Mouse (Mus musculus) CD4-positive, CD25-positive, alpha-beta regulatory T cell, adult 2 months (primary cell): ENCODE data around the gene Rab9.

ENCODE experiments used
- DNase-seq: peaks from one replicate; pipeline ENCODE4 v3.0.0-alpha.2; 2012; ENCODE audit warnings: low read depth, low spot score

Gene Rab9

DNA sequence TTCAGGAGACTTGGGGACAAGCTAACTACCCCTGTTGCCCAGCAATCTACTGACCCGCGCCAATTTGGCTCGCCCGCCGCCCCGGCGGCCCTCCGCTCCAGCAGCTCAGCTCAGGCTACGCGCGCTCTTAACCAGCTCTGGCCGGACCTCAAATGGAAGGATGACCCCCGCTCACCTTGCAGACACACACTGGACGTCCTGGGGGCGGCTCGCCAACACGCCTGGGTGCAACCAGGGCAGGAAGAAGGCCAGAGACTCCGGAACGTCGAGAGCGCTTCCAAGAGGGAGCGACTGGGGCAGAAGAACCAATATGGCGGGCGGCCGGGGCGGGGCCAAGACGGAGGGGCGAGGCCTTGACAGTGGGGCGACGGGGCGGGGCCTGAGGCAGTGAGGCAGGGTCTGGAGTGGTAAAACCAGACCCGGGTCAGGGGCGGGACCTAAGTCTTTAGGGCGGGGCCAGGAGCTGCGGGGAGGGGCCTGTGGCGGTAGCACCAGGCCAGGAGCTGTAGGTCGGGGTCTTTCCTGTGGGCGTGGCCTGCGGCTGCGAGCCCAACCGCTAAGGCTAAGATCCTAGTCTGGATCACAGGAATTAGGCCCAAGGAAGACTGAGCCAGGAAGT lies at the start of gene Rab9:
TSS of gene Rab9 (minus strand) at position 503 of the 619 bp plus-strand sequence.
- peak; percentile 93 for DNase-seq

DNA sequence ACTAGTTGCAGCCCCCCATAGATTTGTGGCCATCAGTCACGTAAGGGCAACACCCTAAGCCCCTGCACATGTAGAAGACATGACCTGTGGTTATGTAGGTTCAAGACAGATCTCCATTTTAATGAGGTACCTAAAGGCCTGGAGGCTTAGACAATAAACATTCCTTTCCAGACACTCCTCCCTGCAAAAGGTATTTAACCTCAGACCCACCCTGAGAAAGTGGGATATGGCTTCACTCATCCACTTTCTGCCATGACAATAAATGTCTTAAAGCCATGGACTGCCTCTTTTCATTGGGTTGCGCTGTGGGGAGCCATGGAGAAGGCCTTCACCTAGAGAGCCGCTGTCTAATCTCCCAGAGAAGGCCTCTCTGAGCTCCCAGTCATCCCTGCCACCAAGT lies 48.5 kb upstream of the Rab9 start:
- no peak for DNase-seq

DNA sequence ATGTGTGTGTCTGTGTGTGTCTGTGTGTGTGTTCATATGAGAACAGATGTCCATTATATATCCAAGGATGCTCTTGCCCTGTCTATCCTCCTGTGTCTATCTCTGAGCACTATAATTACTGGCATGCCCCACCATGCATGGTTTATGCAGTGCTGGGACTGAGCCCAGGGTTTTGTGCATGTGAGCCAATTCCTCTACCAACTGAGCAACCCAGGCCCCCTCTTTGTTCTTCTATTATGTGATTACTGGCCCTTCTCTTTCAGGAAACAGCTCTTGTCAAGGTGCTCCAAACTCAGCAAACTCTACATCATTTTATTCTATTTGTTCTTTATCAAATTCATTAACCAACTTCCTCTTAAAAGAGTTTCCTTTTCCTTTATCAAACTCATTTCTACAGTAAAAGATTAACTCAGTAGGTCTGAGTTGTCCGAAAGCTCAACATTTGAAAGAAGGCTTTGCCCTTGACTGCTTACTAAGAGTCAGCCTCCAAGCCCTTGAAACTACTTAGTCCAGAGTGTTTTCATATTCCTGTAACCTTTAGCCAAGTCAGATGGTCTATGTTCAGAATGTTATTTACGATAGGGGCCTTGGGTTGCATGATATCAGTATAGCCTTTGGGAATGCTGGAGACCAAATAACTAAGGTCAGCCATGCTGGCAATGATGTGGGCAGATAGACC lies 46.1 kb upstream of the Rab9 start:
- DNase-seq = no peak

DNA sequence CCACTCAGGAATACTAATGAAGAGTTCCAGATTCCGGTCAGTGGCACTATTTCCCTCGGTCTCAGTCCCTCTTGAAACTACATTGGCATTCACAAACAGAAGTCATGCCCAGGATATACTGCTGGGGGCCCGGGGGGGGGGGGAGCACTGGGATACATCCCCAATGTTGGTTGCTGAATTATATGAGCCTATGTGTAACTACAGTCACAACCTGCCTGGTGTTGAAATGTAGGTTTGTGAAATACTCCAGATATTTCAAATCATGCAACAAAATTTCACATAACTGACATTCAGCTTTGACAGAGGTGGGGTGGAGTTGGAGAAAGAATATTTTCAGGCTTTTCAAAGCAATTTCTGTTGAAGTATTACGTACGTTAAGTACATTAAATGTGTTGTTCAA lies 41.1 kb upstream of the Rab9 start:
- DNase-seq = no peak

DNA sequence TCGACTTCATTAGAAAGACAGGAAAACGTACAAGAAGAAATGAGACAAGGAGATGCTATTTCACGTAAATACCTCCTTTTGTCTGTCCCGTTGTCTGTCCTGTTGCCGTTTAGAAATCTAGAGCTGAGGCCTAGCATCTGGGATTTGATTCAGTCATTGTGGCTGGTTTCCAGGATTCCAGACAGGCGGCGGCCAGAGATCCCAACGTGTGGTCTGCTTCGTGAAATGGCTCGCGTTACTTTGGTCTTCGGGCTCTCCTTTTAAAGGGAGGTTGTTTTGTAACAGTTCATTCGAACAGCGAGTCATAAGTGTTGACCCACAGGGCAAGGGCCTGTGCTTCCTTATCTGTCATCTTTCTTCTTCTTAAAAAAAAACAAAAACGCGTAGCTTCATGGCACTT lies 38.7 kb upstream of the Rab9 start, which contains the start of gene Tceanc:
TSS of gene Tceanc (minus strand) at position 223 of the 400 bp plus-strand sequence.
- no peak for DNase-seq

DNA sequence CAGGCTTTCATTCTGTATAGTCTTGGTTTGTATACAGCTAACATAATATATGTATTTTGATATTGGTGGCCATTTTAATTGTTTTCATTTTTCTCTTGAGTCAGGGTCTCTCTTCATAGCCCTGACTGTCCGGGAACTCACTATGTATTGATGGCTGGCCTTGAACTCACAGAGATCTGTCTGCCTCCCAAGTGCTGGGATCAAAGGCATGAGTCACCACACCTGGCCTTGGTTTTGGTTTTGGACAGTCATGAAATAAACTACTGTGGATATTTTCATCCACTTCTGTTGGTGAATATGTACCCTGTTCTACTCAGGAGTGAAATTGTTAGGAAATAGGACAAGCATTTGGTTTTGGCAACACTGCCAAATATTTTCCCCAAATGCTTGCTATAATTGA lies 37.0 kb upstream of the Rab9 start:
- DNase-seq = no peak

DNA sequence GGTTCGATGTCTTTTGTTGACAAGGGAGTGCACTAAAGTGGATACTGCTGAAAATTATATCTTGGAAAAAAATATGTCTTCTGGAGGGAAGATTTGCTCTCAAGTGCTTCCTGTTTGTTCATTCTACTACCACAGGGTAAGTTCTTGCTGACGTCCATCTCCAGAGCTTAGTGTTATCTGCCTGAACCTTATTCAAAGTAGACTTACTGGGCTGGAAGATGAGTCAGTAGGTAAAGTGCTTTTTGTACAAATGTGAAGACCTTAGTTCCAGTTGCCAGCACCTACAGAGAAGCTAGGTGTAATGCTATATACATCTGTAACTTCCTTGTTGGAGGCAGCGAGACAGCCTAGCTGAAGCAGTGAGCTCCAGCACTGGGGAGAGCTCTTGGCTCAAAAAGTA lies 36.3 kb upstream of the Rab9 start:
- DNase-seq = no peak

DNA sequence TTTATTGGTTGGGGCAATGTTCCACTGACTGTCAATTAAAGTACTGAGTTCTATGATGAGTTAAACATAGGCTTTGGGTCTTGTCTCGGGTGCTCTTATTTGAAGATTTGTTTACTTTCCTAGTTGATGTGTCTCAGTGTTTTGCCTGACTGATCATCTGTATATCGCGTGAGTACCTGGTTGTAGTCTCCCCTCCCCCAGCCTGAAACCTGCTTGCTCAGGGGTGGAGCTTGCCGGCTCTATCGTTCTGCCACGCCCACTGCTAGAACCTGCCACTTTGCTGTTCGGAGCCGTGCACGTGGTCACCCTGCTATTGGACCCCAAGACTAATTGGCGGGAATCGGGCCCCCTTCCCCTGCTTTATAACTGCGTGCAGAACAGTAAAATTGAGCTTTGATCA lies 34.4 kb upstream of the Rab9 start:
- DNase-seq = peak; percentile 58

DNA sequence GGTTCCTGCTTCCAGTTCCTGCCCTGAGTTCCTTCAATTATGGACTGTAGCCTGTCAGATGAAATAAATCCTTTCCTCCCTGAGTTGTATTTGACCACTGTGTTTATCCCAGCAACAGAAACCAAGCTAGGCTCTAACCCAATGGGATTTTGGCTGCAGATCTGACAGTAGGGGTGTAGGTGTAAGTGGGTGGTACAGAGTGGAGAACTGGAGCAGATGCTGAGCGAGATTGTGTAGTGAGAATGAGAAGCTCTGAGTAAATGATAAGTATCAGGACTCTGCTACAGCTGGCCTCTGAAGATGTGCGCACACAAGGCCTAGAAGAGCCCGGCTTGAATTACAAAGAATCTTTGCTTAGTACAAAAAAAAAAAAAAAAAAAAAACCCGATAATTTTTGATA lies 32.4 kb upstream of the Rab9 start:
- DNase-seq = no peak

DNA sequence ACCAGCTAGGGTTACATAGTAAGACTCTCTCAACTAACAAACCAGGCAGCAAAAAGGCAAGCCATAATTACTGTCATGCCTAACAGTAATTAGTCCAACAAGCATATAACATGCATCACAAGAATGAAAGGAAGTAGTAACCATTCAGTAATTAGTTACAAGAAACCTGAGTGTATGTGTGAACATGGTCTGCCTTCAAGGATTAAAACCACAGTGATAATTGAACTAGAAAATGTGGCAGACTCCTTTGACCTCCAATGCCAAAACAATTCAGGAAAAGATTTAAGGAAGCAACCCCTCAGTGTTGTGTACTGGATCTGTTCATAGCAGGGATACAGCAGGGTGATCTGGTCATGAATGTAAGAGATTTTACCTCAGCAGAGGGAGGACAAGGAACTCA lies 31.4 kb upstream of the Rab9 start:
- DNase-seq = no peak

DNA sequence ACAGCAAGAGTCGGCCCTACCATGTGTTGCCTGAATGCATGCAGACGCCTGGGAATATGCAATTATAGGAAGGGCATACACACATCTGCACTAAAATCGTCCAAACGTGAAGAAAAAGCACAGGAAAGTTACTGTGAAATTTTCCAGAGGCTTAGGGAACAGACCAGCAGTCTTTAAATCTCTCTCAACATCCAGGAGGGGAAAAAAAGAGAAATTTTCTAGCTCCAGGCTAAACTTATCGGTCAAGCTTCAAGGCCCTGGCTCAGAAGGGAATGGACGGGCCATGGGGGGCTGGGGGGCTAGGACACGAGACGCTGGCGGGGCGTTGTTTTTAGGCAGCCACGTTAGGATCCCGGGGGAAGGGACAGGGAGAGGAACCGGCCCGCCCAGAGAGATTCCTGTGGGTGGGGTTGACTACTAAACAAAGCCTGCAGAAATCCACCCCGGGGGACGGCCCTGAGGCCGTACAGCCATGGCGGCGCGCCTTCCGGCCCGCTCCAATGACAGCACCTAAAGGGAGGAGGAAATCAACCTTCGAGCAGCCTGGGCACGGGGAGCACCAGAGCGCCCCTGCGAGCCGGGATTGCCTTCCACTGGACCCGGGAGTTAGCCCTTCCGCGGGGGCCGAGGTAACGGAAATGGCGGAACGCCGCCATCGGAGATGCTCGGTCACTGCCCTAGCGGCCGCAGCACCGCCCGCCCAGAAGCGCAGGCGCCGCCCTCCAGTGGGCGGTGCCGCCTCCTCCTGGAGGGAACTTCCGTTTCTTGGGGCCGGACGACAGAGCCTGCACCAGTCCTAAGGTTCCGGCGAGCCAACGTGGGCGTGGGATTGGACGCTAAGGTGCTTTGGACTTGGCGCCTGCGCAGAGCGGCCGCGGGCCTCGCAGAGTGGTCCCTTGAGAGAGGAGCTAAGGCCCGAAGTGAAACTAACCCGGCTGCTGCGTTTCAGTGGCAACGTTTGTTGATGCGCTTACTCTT lies 30.4 kb upstream of the Rab9 start:
- DNase-seq = peak; percentile 95

DNA sequence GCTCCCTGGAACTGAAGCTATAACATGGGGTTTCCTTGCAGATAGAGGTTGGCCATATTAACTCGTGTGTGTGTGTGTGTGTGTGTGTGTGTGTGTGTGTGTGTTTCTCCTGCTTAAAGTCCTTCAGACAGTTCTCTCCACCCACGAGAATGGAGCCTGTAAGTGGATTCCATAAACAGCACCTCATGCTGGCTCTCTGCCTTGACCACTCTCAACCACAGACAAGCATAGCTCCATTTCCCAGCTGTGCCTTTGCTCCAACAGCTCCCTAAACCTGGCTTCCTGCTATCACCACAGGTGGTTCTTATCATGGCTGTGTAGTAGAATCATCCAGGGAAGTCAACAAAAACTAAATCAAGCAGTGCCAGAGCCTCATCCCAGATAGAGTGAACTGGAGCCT lies 24.8 kb upstream of the Rab9 start:
- no peak for DNase-seq

DNA sequence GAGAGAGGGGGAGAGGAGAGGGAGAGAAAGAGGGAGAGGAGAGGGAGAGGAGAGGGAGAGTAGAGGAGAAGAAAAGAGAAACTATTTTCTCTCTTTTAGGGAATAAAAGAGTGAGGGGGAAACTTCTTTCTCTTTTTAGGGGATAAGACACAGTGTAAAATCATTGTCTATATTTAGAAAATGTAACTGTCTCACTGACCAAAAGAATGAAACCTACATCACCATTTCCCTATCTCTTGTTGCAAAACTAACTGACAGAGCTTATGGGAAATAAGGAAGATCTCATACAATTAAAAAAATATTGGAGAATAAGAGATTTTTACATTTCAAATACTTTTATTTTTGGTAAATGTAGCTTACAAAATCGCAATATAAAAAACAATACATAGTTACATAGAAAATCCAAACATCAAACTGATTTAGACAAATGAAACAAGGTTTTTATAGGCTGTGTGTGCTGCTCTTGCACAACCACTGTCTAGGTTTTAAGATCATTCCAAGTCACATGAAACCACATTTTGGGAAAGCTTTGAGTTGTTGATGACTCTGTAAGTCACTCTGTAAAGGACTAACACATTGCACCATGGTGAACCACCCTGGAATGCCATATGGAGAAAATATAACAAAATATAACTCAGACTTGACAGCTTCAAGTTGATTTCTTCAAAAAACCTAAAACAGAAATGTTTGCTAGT lies 20.0 kb upstream of the Rab9 start:
- DNase-seq = no peak

DNA sequence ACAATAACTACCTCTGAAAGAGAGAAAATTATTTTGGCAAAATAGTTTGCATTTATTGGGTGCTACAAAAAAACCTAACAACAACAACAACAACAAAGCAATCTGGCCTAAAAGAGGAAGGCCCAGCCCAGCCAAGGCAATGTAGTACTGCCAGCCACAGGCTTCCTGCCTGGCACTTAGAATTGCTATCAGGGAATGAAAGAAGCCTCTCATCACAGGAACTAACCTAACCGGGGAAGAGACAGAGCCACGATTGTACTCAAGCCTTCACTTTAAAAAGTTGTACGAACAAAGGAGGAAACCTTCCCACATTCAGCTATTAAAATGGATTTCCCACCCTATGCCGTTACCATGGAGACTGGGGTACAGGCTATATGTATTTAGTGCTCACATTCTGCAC lies 18.1 kb upstream of the Rab9 start:
- no peak for DNase-seq

DNA sequence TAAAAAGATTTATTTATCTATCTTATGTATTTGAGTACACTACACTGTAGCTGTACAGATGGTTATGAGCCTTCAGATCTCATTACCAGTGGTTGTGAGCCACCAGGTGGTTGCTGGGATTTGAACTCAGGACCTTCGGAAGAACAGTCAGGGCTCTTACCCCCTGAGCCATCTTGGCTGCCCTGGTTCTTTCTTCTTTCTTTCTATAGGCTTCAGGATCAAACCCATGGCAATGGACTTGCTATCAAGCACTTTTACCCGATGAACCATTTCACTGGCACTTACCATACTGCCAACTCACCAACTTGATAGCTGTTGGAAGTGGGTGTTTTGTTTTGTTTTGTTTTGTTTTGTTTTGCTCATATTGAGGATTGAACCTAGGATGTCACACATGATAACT lies 15.4 kb upstream of the Rab9 start:
- DNase-seq = no peak

DNA sequence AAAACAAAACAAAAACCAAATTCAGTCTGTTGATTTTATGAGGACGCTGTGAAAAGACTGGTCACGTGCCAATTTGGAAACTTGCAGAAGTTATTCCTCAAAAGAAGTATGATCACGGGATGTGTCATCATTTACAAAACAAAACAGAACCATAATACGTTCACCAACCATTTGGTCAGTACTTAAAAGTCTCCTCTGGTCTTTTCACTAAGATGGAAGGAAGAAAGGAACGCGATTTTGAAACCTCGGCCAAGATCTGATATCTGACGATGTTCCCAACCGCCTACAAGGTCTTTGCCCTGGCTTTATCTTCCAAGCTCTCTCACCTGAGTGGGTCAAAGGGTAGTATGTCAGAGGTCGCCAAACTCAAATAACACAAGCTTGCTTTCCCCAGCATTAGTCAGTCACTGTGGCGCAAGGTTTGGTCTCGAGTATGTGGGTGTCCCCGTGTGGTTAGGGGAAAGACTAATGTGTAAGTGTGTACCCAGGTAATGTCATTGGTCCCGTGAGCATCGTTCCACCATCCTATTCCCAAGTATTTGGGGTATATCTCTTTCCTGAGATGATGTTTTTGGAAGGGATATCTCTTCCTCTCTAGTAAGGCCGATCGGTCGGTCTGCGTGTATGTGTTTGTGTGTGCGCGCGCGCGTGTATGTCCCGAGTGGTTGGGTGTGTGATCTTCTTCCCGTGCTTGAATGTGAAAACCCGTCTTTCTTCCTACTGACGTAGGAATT lies 869 bp downstream of the Rab9 start:
- DNase-seq = peak; percentile 36

DNA sequence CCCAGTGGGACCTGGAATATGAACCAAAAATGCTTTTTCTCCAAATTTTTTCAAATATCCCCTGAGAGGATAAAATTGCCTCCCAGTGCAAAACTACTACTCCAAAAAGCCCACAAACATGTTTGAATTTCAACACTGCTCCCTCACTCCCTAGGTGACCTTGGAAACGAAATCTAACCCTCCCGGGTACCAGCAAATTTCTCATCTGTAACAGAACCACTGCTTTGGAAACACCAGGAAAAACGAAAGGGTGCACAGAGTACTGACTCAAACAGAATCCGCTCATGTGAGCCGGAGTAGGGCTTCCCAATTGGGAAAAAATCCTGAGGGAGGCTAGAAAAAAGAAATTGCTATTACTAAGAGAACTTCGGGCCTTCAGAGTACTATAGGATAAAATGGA lies 2.3 kb downstream of the Rab9 start:
- DNase-seq = no peak

DNA sequence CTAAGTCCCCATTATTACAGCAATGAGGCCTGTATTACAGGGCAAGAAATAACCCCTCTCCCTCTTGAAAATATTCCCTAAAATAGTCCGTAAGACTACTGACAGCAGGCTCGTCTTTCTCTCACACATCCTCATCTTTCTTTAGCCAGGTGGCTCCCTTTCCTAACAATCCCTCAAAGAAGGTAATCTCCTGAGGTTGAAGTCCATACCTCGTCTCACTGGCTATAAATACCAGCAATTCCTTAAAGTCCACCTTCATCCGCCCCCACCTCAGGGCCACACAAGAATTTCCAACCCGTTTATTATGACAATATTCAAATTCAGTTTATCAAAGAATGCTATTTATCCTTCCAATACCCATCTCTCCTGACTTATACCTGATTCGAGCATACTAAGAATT lies 7.1 kb downstream of the Rab9 start:
- DNase-seq = no peak

DNA sequence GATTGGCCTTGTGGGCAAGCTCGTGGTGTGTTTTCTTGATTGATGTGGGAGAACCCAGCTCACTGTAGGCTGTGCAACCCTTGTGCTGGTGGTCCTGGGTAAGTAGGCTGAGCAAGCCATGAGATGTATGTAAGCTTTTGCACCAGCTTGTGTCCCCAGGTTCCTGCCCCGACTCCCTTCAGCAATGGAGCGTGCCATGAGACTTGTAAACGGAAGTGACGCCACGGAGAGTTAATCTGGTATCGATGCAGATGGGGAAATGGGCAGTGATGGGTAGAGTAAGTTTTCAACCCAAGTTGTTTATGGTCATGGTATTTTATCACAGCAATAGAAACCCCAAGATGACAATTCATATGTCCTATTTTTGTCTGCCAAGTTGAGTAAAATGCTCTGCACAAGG lies 11.3 kb downstream of the Rab9 start:
- no peak for DNase-seq

DNA sequence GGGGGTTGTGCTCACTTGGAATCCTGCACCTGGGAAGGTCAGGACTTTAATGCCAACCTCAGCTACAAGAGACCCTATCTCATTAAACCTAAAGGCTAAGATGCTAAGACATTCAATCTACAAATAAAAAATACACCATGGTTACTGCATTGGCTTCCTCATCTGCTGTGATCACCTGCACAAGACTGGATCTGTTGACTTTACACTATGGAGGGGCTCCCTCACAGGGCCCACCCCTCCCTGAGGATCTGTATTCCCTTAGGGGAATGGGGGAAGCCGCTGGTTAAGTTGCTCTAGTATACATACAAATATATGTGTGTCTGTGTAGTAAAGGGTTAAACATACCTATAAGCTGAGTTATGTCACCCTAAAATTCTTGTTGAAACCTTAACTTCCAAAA lies 24.1 kb downstream of the Rab9 start:
- no peak for DNase-seq

DNA sequence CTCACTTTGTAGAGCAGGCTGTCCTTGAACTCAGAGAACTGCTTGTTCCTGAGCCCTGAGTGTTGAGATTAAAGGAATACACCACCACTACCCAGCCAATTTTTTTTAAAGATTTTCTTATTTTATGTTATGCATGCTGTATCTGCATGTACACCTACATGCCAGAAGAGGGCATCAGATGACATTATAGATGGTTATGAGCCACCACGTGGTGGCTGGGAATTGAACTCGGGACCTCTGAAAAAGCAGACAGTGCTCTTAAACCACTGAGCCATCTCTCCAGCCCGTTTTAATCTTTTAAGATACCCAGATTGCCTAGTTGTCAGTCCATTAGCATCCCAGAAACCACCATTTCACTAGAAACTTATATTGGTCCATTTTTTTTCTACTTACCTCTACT lies 25.3 kb downstream of the Rab9 start:
- DNase-seq = no peak
